Mouse (Mus musculus) stomach, postnatal 0 days (tissue): ENCODE data around the gene Dgcr2.

Experiments
- CTCF ChIP-seq: IDR thresholded peaks from 2 replicates; pipeline ENCODE4 v1.5.1; 2016; ENCODE audit warnings: antibody characterized with exemption, low read depth, mild to moderate bottlenecking, moderate library complexity
- EP300 ChIP-seq: optimal IDR thresholded peaks from 2 replicates; pipeline ENCODE3; 2016; ENCODE audit warnings: antibody characterized with exemption

GRCm38 (mm10) chr16:17803675-17804448 lies 94.5 kb downstream of the Dgcr2 start:
- TF ChIP-seq CTCF (no peak), EP300 (no peak)
